Mouse (Mus musculus) embryonic fibroblast, embryonic 13.5 days (primary cell): ENCODE measurements at regions not wholly inside any gene's neighbourhood (a gene's known extent, or its start where the extent isn't known, plus 50 kb on each side); places are given as distances from the start of the nearest gene placed in this dataset.
"Not testable (repeated sequence)": the region's sequence is repeated elsewhere in the genome, so short reads cannot be mapped to it uniquely, and the experiment has no call there.

Experiments
- H3K27ac ChIP-seq: 2 replicates; pipeline ENCODE4 v1.5.1; 2012; ENCODE audit warnings: low read length, control low read depth, inconsistent platforms; ENCODE audit not compliant: insufficient read depth
- H3K4me1 ChIP-seq: 2 replicates; pipeline ENCODE4 v1.6.1; 2011; ENCODE audit warnings: low read length; ENCODE audit not compliant: control insufficient read depth, insufficient read depth
- H3K4me3 ChIP-seq: 2 replicates; pipeline ENCODE4 v1.5.1; 2011; ENCODE audit warnings: mild to moderate bottlenecking, control low read depth, low read length; ENCODE audit not compliant: insufficient read depth
- CTCF ChIP-seq: IDR thresholded peaks from 2 replicates; pipeline ENCODE4 v1.5.1; 2011; ENCODE audit warnings: mild to moderate bottlenecking, control low read depth, low read length, moderate library complexity, borderline replicate concordance; ENCODE audit not compliant: insufficient read depth
- POLR2A ChIP-seq: IDR thresholded peaks from 2 replicates; pipeline ENCODE4 v1.6.1; 2011; ENCODE audit warnings: low read depth, mild to moderate bottlenecking, control low read depth, low read length, moderate library complexity

DNA sequence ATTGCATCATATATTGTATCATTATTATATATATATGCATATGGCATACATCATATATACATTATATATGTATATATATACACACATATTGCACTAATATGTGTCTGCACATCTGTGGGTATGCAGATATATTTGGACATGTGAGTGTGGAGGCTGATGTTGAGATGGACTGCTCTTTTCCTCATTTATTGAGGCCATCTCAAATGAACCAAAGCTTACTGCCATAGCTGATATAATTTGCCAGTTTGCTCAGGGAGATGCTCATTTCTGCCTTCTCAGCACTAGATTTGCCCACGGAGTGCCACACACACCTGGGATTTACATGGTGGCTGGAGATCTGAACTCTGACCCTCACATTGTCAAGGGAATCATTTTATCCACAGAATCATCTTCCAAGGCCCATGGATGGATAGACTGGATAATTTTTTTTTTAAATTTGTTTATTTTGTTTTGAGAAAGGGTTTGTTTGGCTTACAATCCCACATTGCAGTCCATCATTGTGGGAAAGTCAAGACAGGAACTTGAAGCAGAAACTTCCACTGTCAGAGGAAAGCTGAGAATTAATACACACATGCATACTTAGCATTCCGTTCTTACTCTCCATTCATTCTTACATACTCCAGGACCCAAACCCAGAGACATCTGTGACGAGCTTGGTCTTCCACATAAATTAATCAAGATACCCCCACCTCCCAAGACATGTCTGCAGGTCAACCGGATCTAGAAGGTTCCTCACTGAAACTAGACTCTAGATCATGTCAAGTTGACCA is 77.9 kb upstream of the Cwc22 start:
- no peaks in the 10 kb centered on the region for H3K4me1 ChIP-seq
- no peak overlapping the region for H3K27ac ChIP-seq
- no peak overlapping the region for H3K4me3 ChIP-seq
- TF ChIP-seq POLR2A (no peak), CTCF (no peak)

DNA sequence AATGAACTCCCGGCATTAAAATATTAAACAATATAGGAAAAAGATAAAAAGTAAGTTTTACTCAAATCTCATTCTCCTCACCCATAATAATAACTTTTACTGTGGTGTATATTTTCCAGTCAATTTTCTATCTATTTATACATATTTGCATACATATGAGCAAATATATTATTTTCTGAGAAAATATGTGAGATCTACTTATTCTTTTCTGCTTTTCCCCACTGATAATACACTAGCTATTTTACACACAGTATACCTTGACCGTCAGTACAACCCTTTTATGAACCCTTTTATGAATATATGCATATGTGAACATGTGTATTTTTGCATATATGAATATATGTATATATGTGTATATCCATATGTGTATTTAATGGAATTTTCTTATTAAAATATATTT is 77.2 kb upstream of the Cwc22 start:
- H3K4me3 ChIP-seq: no peak overlapping the region
- H3K27ac ChIP-seq: no peak overlapping the region
- TF ChIP-seq CTCF: no peak
- no peak for TF ChIP-seq POLR2A
- H3K4me1 ChIP-seq: no peaks in the 10 kb centered on the region

DNA sequence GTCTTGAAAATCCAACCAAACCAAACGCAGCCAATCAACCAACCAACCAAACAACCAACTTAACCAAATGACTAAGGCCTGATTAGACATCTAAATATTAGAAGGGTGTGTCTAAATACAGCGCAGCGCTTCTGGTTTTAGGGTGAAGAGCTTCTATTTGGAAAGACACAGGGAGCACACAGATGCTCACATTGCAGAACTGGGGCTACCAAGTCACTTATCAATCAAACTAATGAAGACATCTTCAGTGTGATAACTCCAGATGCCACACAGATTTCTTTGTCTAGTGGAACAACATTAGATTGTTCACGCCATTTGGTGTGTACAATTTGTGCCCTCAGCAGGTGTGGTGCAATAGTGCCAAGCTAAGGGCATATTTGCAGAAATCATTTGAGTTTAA is 76.6 kb upstream of the Cwc22 start:
- no peak overlapping the region for H3K4me3 ChIP-seq
- no peak overlapping the region for H3K27ac ChIP-seq
- no peaks in the 10 kb centered on the region for H3K4me1 ChIP-seq
- no peak for TF ChIP-seq CTCF
- TF ChIP-seq POLR2A: no peak

- H3K27ac ChIP-seq: no peak overlapping the region
- TF ChIP-seq POLR2A (no peak), CTCF (no peak)
- H3K4me1 ChIP-seq: no peaks in the 10 kb centered on the region
- H3K4me3 ChIP-seq: no peak overlapping the region
These were observed 75.7 kb upstream of the Cwc22 start for GRCm38 (mm10) chr2:78021905-78022304.

GRCm38 (mm10) chr2:78021356-78021900 is 75.3 kb upstream of the Cwc22 start:
- Histone ChIP-seq H3K4me1 (no peaks in the 10 kb centered on the region), H3K4me3 (no peak overlapping the region), H3K27ac (no peak overlapping the region)
- TF ChIP-seq CTCF (no peak), POLR2A (no peak)

DNA sequence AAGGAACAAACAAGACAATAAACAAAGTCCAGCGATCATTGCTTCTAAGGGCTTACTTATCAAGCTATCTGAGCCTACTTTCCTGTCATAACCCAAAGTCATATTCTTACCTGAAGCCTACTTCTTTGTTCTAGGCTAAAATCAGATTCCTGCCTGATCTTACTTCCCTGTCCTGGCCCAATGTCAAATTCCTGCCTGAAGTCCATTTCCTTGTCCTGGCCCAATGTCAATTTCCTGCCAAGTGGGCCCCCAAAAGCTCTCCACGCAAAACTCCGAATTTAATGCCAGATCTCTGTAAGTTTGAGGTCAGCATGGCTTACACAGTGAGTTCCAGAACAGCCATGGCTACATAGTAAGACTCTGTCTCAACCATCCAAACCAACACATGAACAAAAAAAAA is 74.3 kb upstream of the Cwc22 start:
- TF ChIP-seq CTCF: no peak
- no peak for TF ChIP-seq POLR2A
- Histone ChIP-seq H3K27ac (no peak overlapping the region), H3K4me3 (no peak overlapping the region), H3K4me1 (no peaks in the 10 kb centered on the region)

DNA sequence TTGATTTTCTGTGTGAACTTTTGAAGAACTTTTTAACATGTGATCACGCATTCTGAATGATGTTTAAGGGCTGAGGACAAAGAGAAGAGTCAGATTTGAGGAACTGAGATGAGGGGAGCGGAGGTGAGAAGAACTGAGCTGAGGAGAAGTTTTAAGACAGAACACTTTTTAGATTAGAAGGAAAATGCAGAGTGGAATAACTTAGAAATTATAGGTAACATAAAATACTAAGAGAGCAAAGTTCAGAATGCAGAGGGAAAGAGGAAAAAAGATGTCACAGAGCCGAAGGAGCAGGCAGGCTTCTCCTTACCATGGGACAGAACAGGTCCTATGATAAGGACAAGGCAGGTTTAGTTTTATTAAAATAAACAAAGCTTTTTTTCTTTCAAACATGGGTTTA is 73.7 kb upstream of the Cwc22 start:
- TF ChIP-seq POLR2A (no peak), CTCF (no peak)
- no peaks in the 10 kb centered on the region for H3K4me1 ChIP-seq
- no peak overlapping the region for H3K4me3 ChIP-seq
- H3K27ac ChIP-seq: no peak overlapping the region

- H3K27ac ChIP-seq, H3K4me3 ChIP-seq, H3K4me1 ChIP-seq: not testable (repeated sequence)
These were observed 66.3 kb upstream of the Cwc22 start for GRCm38 (mm10) chr2:78012441-78012840.

DNA sequence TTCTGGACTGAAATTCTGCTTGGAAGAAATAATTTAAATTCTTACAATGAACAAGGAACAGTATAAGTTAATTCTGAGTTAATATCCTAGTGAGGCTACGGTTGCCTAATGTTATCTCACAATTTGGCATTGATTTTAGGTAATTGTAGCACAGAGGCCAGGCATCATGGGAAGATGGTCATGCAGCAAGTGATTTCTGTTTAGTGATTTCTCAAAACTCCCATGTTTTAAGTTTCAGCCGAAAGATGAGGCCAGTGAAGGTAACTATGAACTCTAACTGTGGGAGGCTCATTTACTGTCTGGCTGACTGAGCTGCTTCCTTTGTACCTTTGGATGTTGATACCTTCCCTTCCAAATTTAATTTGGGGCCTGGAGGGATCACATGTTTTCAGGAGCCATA is 65.6 kb upstream of the Cwc22 start:
- TF ChIP-seq CTCF: no peak
- TF ChIP-seq POLR2A: no peak
- Histone ChIP-seq H3K4me1 (no peaks in the 10 kb centered on the region), H3K4me3 (no peak overlapping the region), H3K27ac (no peak overlapping the region)

GRCm38 (mm10) chr2:78011051-78011800 is 65.1 kb upstream of the Cwc22 start:
- Histone ChIP-seq H3K4me3 (no peak overlapping the region), H3K27ac (no peak overlapping the region), H3K4me1 (no peaks in the 10 kb centered on the region)
- TF ChIP-seq POLR2A (no peak), CTCF (no peak)
